Mouse (Mus musculus) thymus, adult 18-20 months (tissue): ENCODE data around the gene Rasgef1b.

Experiments
- DNase-seq, 2 experiments: peaks; one replicate each; pipeline ENCODE4 v3.0.0; 2022; ENCODE audit warnings: mixed read lengths in 2 of 2

Rasgef1b gene

DNA sequence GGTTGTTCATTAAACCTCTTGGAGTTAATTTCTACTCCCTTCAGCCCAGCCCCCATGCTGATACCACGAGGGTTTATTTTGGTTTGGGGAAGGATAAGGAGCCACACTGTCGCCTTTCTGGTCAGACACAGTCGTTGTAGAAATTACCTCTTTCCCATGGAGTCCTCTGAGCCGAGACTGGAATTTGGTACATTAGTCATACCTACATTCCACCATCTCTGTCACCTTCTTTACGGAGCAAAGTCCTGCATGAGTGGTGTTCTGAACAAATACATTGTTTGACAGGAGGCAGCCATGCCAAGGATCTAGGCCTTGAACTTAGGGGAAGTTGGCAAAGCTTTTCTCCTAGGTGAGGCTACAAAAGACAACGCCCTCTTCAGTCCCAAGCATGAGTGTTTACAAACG, 202.1 kb downstream of the Rasgef1b start:
- no peak for DNase-seq

- DNase-seq: no peak
Observed at GRCm38 (mm10) chr5:99525649-99526048, 203.2 kb downstream of the Rasgef1b start.

DNA sequence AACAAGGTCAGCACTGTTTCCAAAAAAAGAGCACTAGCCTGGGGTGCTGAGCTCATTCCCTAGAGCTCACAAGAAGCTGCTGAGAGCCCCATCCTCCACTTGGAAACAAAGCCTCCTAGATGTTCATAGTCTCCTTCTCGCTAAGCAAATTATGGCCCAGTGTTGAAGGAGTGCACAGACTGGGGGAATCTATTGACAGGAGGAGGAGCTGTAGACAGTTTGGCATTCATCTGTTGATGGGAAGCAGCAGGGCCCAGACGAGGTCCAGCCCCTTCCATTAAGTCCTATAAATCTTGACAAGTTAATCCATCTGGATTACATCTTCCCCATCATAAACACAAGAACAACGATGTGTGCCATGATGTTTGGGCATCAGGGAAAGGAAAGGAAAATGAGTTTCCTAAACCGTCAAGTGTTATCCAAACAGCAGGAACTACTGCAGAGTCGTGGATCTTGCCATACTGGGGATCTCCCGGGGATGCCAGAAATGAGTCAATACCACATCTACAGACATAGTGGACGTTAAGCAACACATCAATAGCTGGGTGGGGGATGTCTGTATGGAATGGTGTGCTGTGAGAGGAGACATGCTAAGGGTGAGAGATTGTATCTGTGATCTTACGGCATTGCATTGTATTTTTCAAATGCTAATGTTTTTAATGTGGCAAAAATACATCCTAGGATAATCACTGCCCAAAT, 206.1 kb downstream of the Rasgef1b start:
- DNase-seq: no peak

DNA sequence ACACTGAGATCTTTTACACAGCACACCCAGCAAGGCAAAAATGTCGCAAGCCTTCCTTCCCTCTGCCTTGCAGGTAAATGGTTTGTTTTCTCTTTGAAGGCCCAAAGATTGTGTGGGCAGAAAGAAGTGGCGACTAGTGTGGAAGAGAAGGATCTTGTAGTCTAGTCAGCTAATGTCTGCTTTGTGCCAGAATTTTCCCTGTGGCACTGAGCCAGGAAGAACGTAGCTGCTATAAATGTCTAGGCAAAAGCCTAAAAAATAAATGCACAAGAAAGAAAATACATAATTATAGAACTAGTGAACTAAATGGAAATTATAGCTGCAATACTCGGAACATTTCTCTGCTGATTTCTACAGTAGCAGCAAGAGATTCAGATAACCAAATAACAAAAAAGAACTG, 207.5 kb downstream of the Rasgef1b start:
- no peak for DNase-seq

DNA sequence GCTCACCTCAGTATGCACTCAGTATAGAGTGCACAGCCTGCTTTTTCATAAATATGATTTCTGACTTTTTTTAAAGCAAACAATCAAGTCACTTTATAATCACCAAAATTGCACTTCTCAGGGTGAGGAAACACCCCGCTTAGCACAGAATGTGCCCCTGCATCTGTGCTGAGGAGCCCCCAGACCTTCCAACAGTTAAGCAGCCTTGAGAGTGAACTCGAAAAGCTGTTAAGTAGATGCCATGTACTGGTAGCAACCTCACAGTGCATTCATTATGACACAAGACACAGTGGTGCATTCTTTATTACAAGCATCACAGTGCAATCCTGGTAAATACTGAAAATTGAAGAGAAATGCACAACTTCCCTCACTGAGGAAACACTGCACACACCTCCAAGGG, 209.3 kb downstream of the Rasgef1b start:
- no peak for DNase-seq

GRCm38 (mm10) chr5:99519023-99519422, 209.8 kb downstream of the Rasgef1b start:
- DNase-seq: no peak

DNA sequence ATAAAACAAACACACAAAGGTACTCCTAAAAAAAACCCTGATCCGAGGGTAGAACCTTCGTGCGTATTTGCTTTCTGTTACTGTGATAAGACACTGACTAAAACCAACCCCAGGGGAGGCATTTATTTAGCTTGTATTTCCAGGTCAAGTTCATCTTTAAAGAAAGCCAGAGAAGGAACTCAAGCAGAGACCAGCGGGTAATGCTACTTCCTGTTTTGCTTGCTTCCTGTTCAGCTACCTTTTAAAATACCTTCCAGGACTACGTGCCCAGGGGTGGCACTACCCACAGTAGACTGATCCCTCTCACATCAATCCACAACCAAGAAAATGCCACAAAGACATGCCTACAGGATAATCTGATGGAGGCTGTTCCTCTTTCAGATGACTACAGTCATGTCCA, 212.7 kb downstream of the Rasgef1b start:
- no peak for DNase-seq

DNA sequence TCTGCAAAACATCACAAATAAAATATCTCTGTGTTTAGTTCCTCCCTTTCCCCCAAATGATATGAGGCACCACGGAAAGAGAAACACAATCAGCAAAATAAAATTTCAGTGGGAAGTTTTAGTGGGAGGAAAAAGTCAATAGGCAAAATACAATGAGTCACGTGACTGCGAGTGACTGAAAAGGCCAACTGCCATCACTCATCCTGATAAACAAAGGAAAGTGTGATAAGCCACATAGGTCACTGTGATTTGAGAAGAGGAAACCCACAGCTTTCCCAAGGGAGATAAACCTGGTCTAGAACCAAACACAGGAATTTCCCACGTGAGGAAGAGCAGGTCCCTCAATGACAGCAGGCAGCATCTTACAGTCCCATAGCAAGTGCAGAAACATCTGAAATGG, 213.1 kb downstream of the Rasgef1b start:
- no peak for DNase-seq

- DNase-seq: no peak
Observed at GRCm38 (mm10) chr5:99513209-99513880, 215.5 kb downstream of the Rasgef1b start.

- no peak for DNase-seq
Observed at GRCm38 (mm10) chr5:99511081-99511480, 217.8 kb downstream of the Rasgef1b start.

DNA sequence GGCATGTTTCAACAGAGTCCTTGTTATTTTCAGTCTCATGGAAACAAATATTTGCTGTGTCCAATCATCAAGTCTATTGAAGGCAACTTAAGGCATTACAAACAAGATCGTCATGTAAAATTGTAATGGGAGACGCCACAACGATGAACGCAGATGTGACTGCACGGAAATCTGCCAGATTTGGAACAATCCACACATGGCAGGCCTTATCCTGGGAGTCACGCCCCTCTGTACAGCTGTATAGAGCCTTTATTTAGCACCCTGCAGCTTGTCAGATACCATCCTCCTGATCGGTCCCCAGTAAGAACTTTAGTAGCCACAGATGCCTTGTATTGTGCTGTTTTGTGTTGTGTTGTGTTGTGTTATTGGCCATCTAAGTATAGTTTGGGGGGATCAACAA, 222.8 kb downstream of the Rasgef1b start:
- no peak for DNase-seq

DNA sequence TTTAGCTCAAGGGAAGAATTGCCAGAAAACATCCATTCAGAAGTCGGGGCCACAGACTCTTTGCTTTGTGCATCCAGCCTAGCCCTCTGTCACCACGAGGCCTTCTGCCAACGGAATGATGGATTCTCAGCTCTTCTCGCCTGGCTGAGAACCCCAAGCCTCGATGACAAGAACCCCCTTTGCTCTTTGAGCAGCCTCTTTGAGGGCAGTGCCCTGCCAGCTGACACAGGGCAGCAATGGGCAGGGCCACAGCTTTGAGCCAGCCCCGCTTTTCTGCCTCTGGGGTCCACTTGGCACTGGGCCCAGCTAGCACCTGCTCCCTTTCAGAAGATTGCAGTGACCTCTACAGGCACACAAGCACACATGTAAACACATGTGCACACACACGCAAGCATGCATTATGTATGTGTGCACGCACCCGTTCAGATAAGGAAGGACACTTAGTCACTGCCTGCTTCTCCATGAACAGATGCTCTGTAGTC, 224.5 kb downstream of the Rasgef1b start:
- DNase-seq: no peak

DNA sequence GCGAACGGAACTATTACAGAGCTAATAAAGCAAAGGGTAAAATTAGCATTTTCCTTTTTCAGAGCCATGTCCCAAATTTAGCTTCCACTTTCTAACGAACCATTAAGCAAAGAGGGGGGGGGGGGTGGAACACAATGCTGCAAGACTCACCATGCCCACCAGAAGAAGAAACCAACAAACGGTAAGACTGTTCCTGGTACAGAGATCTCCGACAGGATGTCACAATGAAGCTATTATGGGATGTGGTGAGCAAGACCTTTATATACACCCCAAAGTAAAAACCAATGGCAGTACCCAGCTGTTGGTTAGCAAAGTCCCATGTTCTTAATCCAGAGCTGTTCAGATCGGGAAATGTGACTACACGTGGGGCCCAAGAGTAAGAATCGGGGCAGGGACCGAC, 226.2 kb downstream of the Rasgef1b start:
- no peak for DNase-seq

DNA sequence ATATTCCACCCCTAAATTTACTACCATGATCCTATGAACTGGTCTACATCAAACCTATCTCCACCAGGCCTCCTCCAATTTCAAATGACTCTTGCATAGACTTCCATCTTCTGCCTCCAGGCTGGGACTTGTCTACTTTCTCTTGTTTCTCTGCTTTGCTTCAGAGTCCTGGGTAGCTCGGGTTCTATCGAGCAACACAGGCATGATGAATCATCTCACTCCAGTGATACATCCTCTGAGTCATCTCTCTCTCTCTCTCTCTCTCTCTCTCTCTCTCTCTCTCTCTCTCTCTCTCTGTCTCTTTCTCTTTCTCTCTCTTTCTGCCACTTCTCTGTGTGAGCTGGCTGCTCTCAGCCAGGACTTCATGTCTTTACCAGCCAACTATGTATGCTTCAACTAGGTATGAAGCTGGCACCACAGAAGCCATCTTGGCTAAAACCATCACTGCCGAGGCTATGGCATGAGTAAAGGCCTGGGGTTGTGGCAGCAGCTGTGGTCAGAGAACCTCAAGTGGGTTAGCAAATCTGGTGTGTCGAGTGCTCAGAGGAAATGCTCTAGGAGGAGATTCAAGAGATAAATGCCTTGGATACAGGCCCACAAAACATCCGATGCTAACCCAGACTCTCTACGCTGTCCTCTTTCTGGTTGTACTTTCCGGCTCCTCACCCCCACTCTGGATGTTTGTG, 229.3 kb downstream of the Rasgef1b start:
- no peak for DNase-seq

- no peak for DNase-seq
Observed at GRCm38 (mm10) chr5:99497856-99498255, 231.0 kb downstream of the Rasgef1b start.

DNA sequence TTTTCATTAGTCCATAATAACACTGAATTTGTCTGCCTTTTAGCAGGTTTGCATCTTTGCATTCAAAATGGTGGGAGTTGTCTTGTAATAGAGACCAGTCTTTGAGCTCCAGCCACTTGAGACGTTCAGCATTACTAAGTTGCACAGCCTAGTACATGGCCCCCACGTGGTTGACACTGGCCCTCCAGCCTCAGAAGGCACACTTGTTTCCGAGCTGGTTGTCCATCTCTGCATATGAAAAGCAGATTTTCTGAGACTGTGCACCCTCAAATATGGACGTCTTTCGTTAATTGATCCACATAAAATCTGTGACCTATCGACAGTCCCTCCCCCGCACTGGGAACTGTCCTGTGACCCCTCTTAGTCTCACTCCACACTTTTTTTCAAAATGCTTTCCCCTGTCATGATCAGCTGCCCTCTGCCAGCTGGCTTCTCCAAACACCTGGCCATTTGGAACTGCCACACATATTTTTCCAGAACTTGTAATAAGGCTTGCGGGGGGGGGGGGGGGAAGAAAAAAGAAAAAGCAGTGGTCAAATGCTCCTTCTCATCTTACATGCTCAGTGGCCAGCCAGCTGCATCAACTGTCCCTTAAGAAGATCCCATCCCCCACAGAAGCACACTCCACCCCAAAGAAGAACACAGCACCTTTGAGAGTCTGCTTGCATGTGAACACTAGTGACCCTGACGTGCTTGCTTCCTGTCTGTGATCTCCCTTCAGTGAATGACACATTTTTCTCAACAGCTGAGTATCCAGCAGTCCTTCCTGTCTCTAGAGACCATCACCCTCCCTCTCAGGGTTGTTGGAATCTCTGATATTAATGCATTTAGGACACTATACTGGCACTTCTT, 231.7 kb downstream of the Rasgef1b start:
- DNase-seq: no peak

DNA sequence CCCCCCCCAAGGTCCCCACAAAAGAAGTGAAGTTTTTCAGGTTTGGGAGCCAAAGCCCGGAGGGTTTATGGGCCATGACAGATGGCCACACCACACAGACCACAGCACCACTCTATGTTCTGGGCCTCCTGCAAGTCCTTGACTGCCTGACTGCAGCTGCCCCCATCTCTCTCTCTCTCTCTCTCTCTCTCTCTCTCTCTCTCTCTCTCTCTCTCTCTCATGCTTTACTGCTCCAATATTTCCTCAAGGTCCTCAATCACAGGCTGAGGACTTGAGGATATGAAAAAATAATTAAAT, 232.8 kb downstream of the Rasgef1b start:
- no peak for DNase-seq

- no peak for DNase-seq
Observed at GRCm38 (mm10) chr5:99495354-99496156, 233.3 kb downstream of the Rasgef1b start.

GRCm38 (mm10) chr5:99493861-99494260, 235.0 kb downstream of the Rasgef1b start:
- no peak for DNase-seq

- DNase-seq: no peak
Observed at GRCm38 (mm10) chr5:99493017-99493416, 235.8 kb downstream of the Rasgef1b start.

GRCm38 (mm10) chr5:99488479-99489158, 240.2 kb downstream of the Rasgef1b start:
- DNase-seq: no peak
